Mouse (Mus musculus) limb, embryonic 11.5 days (tissue): ENCODE results near the gene Qrfp. TPM values are rescaled to one million over a fixed set of nuclear protein-coding genes. Genes with fewer than 3 reads are reported as not detected.

Experiments
- ATAC-seq: fragments of 200-750 bp; cut with Nextera tagmentation; 2 replicates; pipeline ENCODE4 v1.8.0; 2017; ENCODE audit warnings: low read depth; ENCODE audit not compliant: insufficient number of reproducible peaks, low FRiP score, low TSS enrichment
- DNase-seq: peaks from one replicate; pipeline ENCODE4 v3.0.0-alpha.2; 2015; ENCODE audit warnings: low spot score
- H3K27ac ChIP-seq: fragments of 300-500 bp; sonication (generic); replicated peaks from 2 replicates; pipeline ENCODE4 v1.5.1; 2014; ENCODE audit warnings: low read depth, mild to moderate bottlenecking, low read length
- H3K27me3 ChIP-seq: fragments of 300-500 bp; sonication (generic); 2 replicates; pipeline ENCODE4 v1.6.1; 2014; ENCODE audit warnings: mild to moderate bottlenecking, low read length, mixed read lengths; ENCODE audit not compliant: control insufficient read depth, insufficient read depth
- H3K36me3 ChIP-seq: fragments of 300-500 bp; sonication (generic); 2 replicates; pipeline ENCODE4 v1.6.1; 2014; ENCODE audit warnings: mild to moderate bottlenecking, low read length, moderate library complexity, mixed read lengths; ENCODE audit not compliant: control insufficient read depth, insufficient read depth
- H3K4me1 ChIP-seq: fragments of 300-500 bp; sonication (generic); 2 replicates; pipeline ENCODE4 v1.6.1; 2014; ENCODE audit warnings: low read length, mixed read lengths; ENCODE audit not compliant: control insufficient read depth, insufficient read depth
- H3K4me2 ChIP-seq: fragments of 300-500 bp; sonication (generic); 2 replicates; pipeline ENCODE4 v1.6.1; 2014; ENCODE audit warnings: low read depth, mild to moderate bottlenecking, moderate library complexity; ENCODE audit not compliant: severe bottlenecking
- H3K4me3 ChIP-seq: fragments of 300-500 bp; sonication (generic); 2 replicates; pipeline ENCODE4 v1.5.1; 2014; ENCODE audit warnings: low read depth, low read length
- H3K9ac ChIP-seq: fragments of 300-500 bp; sonication (generic); 2 replicates; pipeline ENCODE4 v1.6.1; 2014; ENCODE audit warnings: mild to moderate bottlenecking, low read length
- H3K9me3 ChIP-seq: fragments of 300-500 bp; sonication (generic); 2 replicates; pipeline ENCODE4 v1.6.1; 2016; ENCODE audit warnings: low read length; ENCODE audit not compliant: control insufficient read depth
- WGBS: fragments of 180-500 bp; shearing (Covaris S2); extraction: QIAGEN DNeasy Blood & Tissue Kit; methylation state at CpG from one replicate; pipeline ENCODE4 v1.1.7; 2014; 5-methylcytosine and 5-hydroxymethylcytosine counted together
- polyA plus RNA-seq: library from polyadenylated mRNA; unstranded; fragments of >200 nt; fragmentation: Nextera tagmentation; extraction: Ambion mirVana; gene quantifications from 2 replicates; pipeline ENCODE4 v1.2.1, GENCODE M21; 2014

Qrfp gene
- polyA plus RNA-seq, 1 experiment from 2014 or later: 0.31 TPM

DNA sequence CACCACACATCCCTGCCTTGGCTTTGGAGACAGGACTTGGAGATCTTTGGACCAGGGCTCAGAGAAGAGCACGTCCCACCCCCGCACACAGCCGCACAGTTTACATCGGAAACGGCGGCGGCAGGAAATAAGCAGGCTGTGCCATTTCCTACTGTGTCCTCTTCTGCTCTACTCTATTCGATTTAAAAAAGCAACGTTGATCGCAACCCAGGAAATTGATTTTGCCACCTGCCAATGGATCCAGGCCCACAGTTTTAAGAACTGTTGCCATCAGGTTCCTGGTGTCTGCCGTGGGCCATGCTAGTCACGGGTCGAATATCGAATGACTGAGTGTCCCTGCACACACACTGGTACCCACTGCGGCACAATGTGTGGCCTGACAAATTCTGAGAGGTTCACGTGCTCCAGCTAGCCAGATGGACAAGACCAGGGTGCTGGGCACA lies 15.1 kb upstream of the Qrfp start:
- Histone ChIP-seq H3K27ac (no peak overlapping the region), H3K27me3 (peaks cover 14% of the 10 kb centered on the region), H3K36me3 (no peaks in the 10 kb centered on the region), H3K4me2 (no peak overlapping the region), H3K4me3 (no peak overlapping the region), H3K9ac (no peak overlapping the region), H3K9me3 (no peaks in the 10 kb centered on the region), H3K4me1 (peaks cover 9% of the 10 kb centered on the region; the same call in 1 of the 2 replicates)
- DNase-seq (no peak), ATAC-seq (no peak)
- 83% methylated on average over 16 of the region's 16 CpGs for WGBS

GRCm38 (mm10) chr2:31823933-31824730 lies 13.8 kb upstream of the Qrfp start:
- Histone ChIP-seq H3K27ac (no peak overlapping the region), H3K36me3 (no peaks in the 10 kb centered on the region), H3K9ac (no peak overlapping the region), H3K9me3 (no peaks in the 10 kb centered on the region), H3K27me3 (peaks cover 14% of the 10 kb centered on the region), H3K4me1 (peaks cover 9% of the 10 kb centered on the region; the same call in 1 of the 2 replicates), H3K4me3 (no peak overlapping the region), H3K4me2 (no peak overlapping the region)
- peak; percentile 67 for DNase-seq
- WGBS: 76% methylated on average over 13 of the region's 15 CpGs
- ATAC-seq: no peak

- H3K9me3 ChIP-seq: no peaks in the 10 kb centered on the region
- peaks cover 14% of the 10 kb centered on the region for H3K27me3 ChIP-seq
- H3K9ac ChIP-seq: 0 out of 2 replicates have a peak overlapping the region, but pooled peaks have one; percentile 12
- ATAC-seq (no peak), DNase-seq (peak; percentile 47)
- 0 out of 2 replicates have a peak overlapping the region, but pooled peaks have one; percentile 1 for H3K4me3 ChIP-seq
- H3K27ac ChIP-seq: no peak overlapping the region
- H3K4me2 ChIP-seq: peak overlapping the region; percentile 34; the same call in 1 of the 2 replicates
- peaks cover 9% of the 10 kb centered on the region; the same call in 1 of the 2 replicates for H3K4me1 ChIP-seq
- 18% methylated on average over 39 of the region's 39 CpGs for WGBS
- no peaks in the 10 kb centered on the region for H3K36me3 ChIP-seq
Measured at GRCm38 (mm10) chr2:31822524-31823371, 12.4 kb upstream of the Qrfp start.

GRCm38 (mm10) chr2:31815367-31815766 lies 5.0 kb upstream of the Qrfp start:
- Histone ChIP-seq H3K4me2 (no peak overlapping the region), H3K36me3 (no peaks in the 10 kb centered on the region), H3K4me3 (no peak overlapping the region), H3K9me3 (no peaks in the 10 kb centered on the region), H3K27ac (no peak overlapping the region), H3K27me3 (no peaks in the 10 kb centered on the region), H3K4me1 (no peaks in the 10 kb centered on the region), H3K9ac (no peak overlapping the region)
- ATAC-seq (no peak), DNase-seq (peak; percentile 81)
- 25% methylated on average over 5 of the region's 5 CpGs for WGBS

GRCm38 (mm10) chr2:31814699-31815098 lies 4.3 kb upstream of the Qrfp start:
- Histone ChIP-seq H3K4me1 (peaks cover 3% of the 10 kb centered on the region; the same call in 1 of the 2 replicates), H3K4me3 (no peak overlapping the region), H3K4me2 (no peak overlapping the region), H3K9ac (no peak overlapping the region), H3K36me3 (no peaks in the 10 kb centered on the region), H3K27me3 (no peaks in the 10 kb centered on the region), H3K9me3 (no peaks in the 10 kb centered on the region), H3K27ac (no peak overlapping the region)
- no peak for ATAC-seq
- no peak for DNase-seq
- 84% methylated on average over 7 of the region's 7 CpGs for WGBS

GRCm38 (mm10) chr2:31813641-31814040 lies 3.3 kb upstream of the Qrfp start:
- Histone ChIP-seq H3K4me1 (peaks cover 11% of the 10 kb centered on the region), H3K27ac (no peak overlapping the region), H3K4me3 (no peak overlapping the region), H3K9me3 (no peaks in the 10 kb centered on the region), H3K4me2 (no peak overlapping the region), H3K36me3 (no peaks in the 10 kb centered on the region), H3K27me3 (no peaks in the 10 kb centered on the region), H3K9ac (no peak overlapping the region)
- 84% methylated on average over 4 of the region's 4 CpGs for WGBS
- DNase-seq (no peak), ATAC-seq (no peak)

DNA sequence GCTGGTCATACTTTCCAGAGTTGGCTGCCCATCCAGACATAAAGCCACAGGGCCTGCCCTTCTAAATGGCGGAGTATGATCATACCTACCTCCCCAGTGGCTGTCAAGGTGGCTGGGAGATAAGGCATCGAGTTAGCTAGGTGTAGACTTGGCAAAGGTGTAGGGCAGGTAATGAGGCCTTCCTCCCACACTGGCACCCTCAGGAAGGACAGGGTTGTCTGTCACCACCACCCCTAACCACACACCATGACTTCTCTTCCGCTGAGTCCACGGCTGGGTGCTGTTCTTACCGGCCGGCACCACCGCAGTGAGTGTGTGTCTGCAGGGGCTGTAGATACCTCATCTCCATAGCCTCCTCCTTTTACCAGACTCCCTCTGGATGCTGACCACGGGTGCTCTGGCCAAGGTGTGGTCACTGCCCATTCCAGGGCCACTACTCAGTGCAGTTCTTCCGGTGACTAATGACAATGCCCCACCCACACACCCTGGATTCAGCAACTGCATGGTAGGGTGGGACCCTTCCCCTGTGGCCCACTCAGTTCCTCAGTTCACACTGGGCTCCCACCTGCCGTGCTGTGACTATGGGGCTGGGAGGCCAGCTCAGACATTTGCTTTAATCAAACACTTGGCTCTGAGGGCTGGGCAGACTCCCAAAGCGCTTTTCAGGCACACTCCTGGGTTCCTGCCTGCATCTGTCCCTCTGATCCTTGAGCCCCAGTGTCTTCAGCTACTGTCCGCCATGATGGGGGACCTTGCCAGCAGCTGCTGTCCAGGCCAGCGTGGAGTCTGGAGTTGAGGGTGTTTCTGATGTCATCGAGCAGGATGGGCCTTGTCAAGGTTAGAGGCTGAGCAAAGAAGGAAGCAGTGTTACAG lies 942 bp upstream of the Qrfp start:
- no peak overlapping the region for H3K27ac ChIP-seq
- H3K4me2 ChIP-seq: no peak overlapping the region
- H3K27me3 ChIP-seq: no peaks in the 10 kb centered on the region
- no peak for DNase-seq
- H3K4me3 ChIP-seq: no peak overlapping the region
- no peak overlapping the region for H3K9ac ChIP-seq
- H3K36me3 ChIP-seq: no peaks in the 10 kb centered on the region
- peaks cover 17% of the 10 kb centered on the region for H3K4me1 ChIP-seq
- ATAC-seq: 0 out of 2 replicates have a peak, but pooled peaks have one; percentile 5
- WGBS: 86% methylated on average over 14 of the region's 14 CpGs
- H3K9me3 ChIP-seq: no peaks in the 10 kb centered on the region

GRCm38 (mm10) chr2:31809358-31809740 lies 1.0 kb downstream of the Qrfp start:
- H3K4me2 ChIP-seq: no peak overlapping the region
- ATAC-seq: no peak
- WGBS: 64% methylated on average over 2 of the region's 2 CpGs

More at GRCm38 (mm10) chr2:31809358-31809740, 1.0 kb downstream of the Qrfp start:
- H3K36me3 ChIP-seq: no peaks in the 10 kb centered on the region
- no peak for DNase-seq
- H3K4me1 ChIP-seq: peaks cover 17% of the 10 kb centered on the region
- H3K27me3 ChIP-seq: no peaks in the 10 kb centered on the region
- H3K9me3 ChIP-seq: no peaks in the 10 kb centered on the region
- no peak overlapping the region for H3K27ac ChIP-seq
- H3K4me3 ChIP-seq: no peak overlapping the region
- H3K9ac ChIP-seq: no peak overlapping the region
